Mouse (Mus musculus) cortical plate, adult 2 months (tissue): Measurements from ENCODE around the gene Gtf3c2.

Experiments used
- CTCF ChIP-seq: fragments of 200-500 bp; IDR thresholded peaks from 2 replicates; pipeline ENCODE4 v1.5.1; 2011; ENCODE audit warnings: mild to moderate bottlenecking, control low read depth, low read length; ENCODE audit not compliant: insufficient read depth; ENCODE audit errors: extremely low read depth
- POLR2A ChIP-seq: fragments of 200-500 bp; IDR thresholded peaks from 2 replicates; pipeline ENCODE4 v1.6.1; 2011; ENCODE audit warnings: mild to moderate bottlenecking, low read length, control low read depth; ENCODE audit not compliant: insufficient read depth; ENCODE audit errors: extremely low read depth

GRCm38 (mm10) chr5:31138968-31139425 is 40.9 kb downstream of the Gtf3c2 start:
- TF ChIP-seq CTCF (no peak), POLR2A (no peak)
